ENCODE assay signal across 27 mouse cellular contexts in genomic region chrX:84436556-84436955, GRCm38 (mm10).
DNase-seq lines count a peak whose midpoint lies in the region; ATAC-seq and TF ChIP-seq lines count a peak whose summit lies in the region.
"Had no signal": no experiment of that assay in that cellular context is flagged by ENCODE, and none has a peak within 500 bp of the region (broad histone marks: within the 10 kb centered on the region; RNA-seq: fewer than 3 reads in every experiment).

No protein-coding gene starts in this region.

- no peak overlapping the region for H3K4me2 ChIP-seq in hindbrain, embryonic 12.5 days (replicated peaks)
- no peak overlapping the region for H3K4me2 ChIP-seq in hindbrain, postnatal 0 days (ENCODE audit: low read depth, low read length)
- no peak overlapping the region for H3K4me2 ChIP-seq in midbrain, embryonic 15.5 days
- no peak overlapping the region for H3K4me2 ChIP-seq in kidney, embryonic 14.5 days (replicated peaks; ENCODE audit: low read depth, low read length)
- H3K4me2 ChIP-seq: heart, embryonic 12.5 days; hindbrain, embryonic 14.5 days; intestine, embryonic 15.5 days; limb, embryonic 12.5 days; liver, embryonic 11.5 days; stomach, embryonic 15.5 days had no signal

- no peaks in the 10 kb centered on the region for H3K4me1 ChIP-seq in hindbrain, embryonic 12.5 days
- H3K4me1 ChIP-seq in hindbrain, postnatal 0 days (ENCODE audit: insufficient read depth, low read length): no peaks in the 10 kb centered on the region
- no peaks in the 10 kb centered on the region for H3K4me1 ChIP-seq in midbrain, embryonic 15.5 days
- no peaks in the 10 kb centered on the region for H3K4me1 ChIP-seq in kidney, embryonic 14.5 days (ENCODE audit: control insufficient read depth, insufficient read depth, low read length)
- H3K4me1 ChIP-seq: heart, embryonic 12.5 days; intestine, embryonic 15.5 days; limb, embryonic 12.5 days; stomach, embryonic 15.5 days had no signal

- no peak overlapping the region for H3K4me3 ChIP-seq in hindbrain, embryonic 12.5 days
- H3K4me3 ChIP-seq in hindbrain, postnatal 0 days (ENCODE audit: low read length): no peak overlapping the region
- H3K4me3 ChIP-seq in midbrain, embryonic 15.5 days: no peak overlapping the region
- H3K4me3 ChIP-seq in kidney, embryonic 14.5 days (ENCODE audit: low read length): no peak overlapping the region
- H3K4me3 ChIP-seq: heart, embryonic 12.5 days; intestine, embryonic 15.5 days; limb, embryonic 12.5 days; stomach, embryonic 15.5 days had no signal

- no peak overlapping the region for H3K9ac ChIP-seq in hindbrain, embryonic 12.5 days
- H3K9ac ChIP-seq in hindbrain, postnatal 0 days (replicated peaks; ENCODE audit: low read length): no peak overlapping the region
- H3K9ac ChIP-seq in midbrain, embryonic 15.5 days: no peak overlapping the region
- no peak overlapping the region for H3K9ac ChIP-seq in kidney, embryonic 14.5 days (ENCODE audit: low read depth, low read length)
- H3K9ac ChIP-seq: forebrain, postnatal 0 days; heart, embryonic 12.5 days; hindbrain, embryonic 14.5 days; intestine, embryonic 15.5 days; limb, embryonic 12.5 days; liver, postnatal 0 days; stomach, embryonic 15.5 days had no signal

- no peak for DNase-seq in hindbrain, postnatal 0 days (ENCODE audit: low spot score)
- DNase-seq in Muller cell, postnatal 12 days (ENCODE audit: inconsistent ontology term): peak; percentile 70
- peak; percentile 38 for DNase-seq in brain, adult 2 months (ENCODE audit: low read depth, low spot score)
- DNase-seq in testis, postnatal 10 days (ENCODE audit: low spot score): no peak
- DNase-seq: adrenal gland, postnatal 14 days; cerebellum, adult 9-11 months; forebrain, postnatal 0 days; gastrocnemius, postnatal 25 days; heart, adult 18-20 months; heart, postnatal 10 days; kidney, adult 8-10 months; kidney, postnatal 14 days; layer of hippocampus, postnatal 36 days; liver, postnatal 0 days; thymus, adult 18-20 months; thymus, postnatal 4 days had no signal

- WGBS in hindbrain, embryonic 12.5 days: 43% methylated on average over 4 of the region's 4 CpGs
- 42% methylated on average over 4 of the region's 4 CpGs for WGBS in hindbrain, postnatal 0 days
- 27% methylated on average over 4 of the region's 4 CpGs for WGBS in midbrain, embryonic 15.5 days
- 81% methylated on average over 4 of the region's 4 CpGs for WGBS in kidney, embryonic 14.5 days

- H3K27ac ChIP-seq in hindbrain, embryonic 12.5 days: no peak overlapping the region
- no peak overlapping the region for H3K27ac ChIP-seq in hindbrain, postnatal 0 days
- no peak overlapping the region for H3K27ac ChIP-seq in midbrain, embryonic 15.5 days
- no peak overlapping the region for H3K27ac ChIP-seq in kidney, embryonic 14.5 days (ENCODE audit: low read depth, low read length)
- H3K27ac ChIP-seq: hindbrain, embryonic 14.5 days; intestine, embryonic 15.5 days; limb, embryonic 12.5 days; macrophage; stomach, embryonic 15.5 days had no signal

- H3K36me3 ChIP-seq in hindbrain, embryonic 12.5 days: no peaks in the 10 kb centered on the region
- H3K36me3 ChIP-seq in hindbrain, postnatal 0 days (ENCODE audit: insufficient read depth, low read length): no peaks in the 10 kb centered on the region
- H3K36me3 ChIP-seq in midbrain, embryonic 15.5 days (replicated peaks): no peaks in the 10 kb centered on the region
- no peaks in the 10 kb centered on the region for H3K36me3 ChIP-seq in kidney, embryonic 14.5 days (ENCODE audit: control insufficient read depth, insufficient read depth, low read length)
- H3K36me3 ChIP-seq: heart, embryonic 12.5 days; intestine, embryonic 15.5 days; limb, embryonic 12.5 days; stomach, embryonic 15.5 days had no signal

- TF ChIP-seq CTCF in hindbrain, postnatal 0 days (IDR thresholded peaks at IDR 0.05; ENCODE audit: low read depth): no peak

- H3K27me3 ChIP-seq in hindbrain, embryonic 12.5 days: no peaks in the 10 kb centered on the region
- no peaks in the 10 kb centered on the region for H3K27me3 ChIP-seq in hindbrain, postnatal 0 days (ENCODE audit: insufficient read depth, low read length)
- no peaks in the 10 kb centered on the region for H3K27me3 ChIP-seq in midbrain, embryonic 15.5 days (replicated peaks)
- no peaks in the 10 kb centered on the region for H3K27me3 ChIP-seq in kidney, embryonic 14.5 days (ENCODE audit: control insufficient read depth, insufficient read depth, low read length)
- H3K27me3 ChIP-seq: heart, embryonic 12.5 days; intestine, embryonic 15.5 days; limb, embryonic 12.5 days; stomach, embryonic 15.5 days had no signal

- ATAC-seq in hindbrain, embryonic 12.5 days (ENCODE audit: low FRiP score): peak; percentile 71
- ATAC-seq in hindbrain, postnatal 0 days: no peak
- peak; percentile 52; the same call in 1 of the 2 replicates for ATAC-seq in midbrain, embryonic 15.5 days (replicated peaks)
- ATAC-seq in kidney, embryonic 14.5 days (ENCODE audit: low FRiP score, low TSS enrichment): no peak
- ATAC-seq: forebrain, postnatal 0 days; intestine, embryonic 15.5 days; liver, postnatal 0 days; lung, postnatal 0 days had no signal

- H3K9me3 ChIP-seq in hindbrain, embryonic 12.5 days (replicated peaks): no peaks in the 10 kb centered on the region
- no peaks in the 10 kb centered on the region for H3K9me3 ChIP-seq in hindbrain, postnatal 0 days (ENCODE audit: low read length)
- no peaks in the 10 kb centered on the region for H3K9me3 ChIP-seq in midbrain, embryonic 15.5 days
- no peaks in the 10 kb centered on the region for H3K9me3 ChIP-seq in kidney, embryonic 14.5 days (ENCODE audit: control insufficient read depth, low read length)
- H3K9me3 ChIP-seq: heart, embryonic 12.5 days; intestine, embryonic 15.5 days; limb, embryonic 12.5 days; stomach, embryonic 15.5 days had no signal

Comparison
In these comparisons a context has a peak if more than half of its experiments do, and no peak if none do; other contexts are left out.
1. ATAC-seq: peak in hindbrain, embryonic 12.5 days (single experiment) and midbrain, embryonic 15.5 days (single experiment); none in hindbrain, postnatal 0 days (single experiment) and kidney, embryonic 14.5 days (single experiment).
2. DNase-seq: peak in Muller cell, postnatal 12 days (single experiment) and brain, adult 2 months (single experiment); none in hindbrain, postnatal 0 days (single experiment) and testis, postnatal 10 days (single experiment).